Mouse (Mus musculus): ENCODE results near the gene F3.

- TF ChIP-seq CTCF (IDR thresholded peaks at IDR 0.05; ENCODE audit: extremely low read depth, insufficient read length, insufficient replicate concordance, low read depth, low read length) (no peak), POLR2A (IDR thresholded peaks at IDR 0.05; ENCODE audit: low read depth, low read length) (no peak)
These were observed 2.3 kb downstream of the F3 start for GRCm38 (mm10) chr3:121725651-121726050.

Measured in small intestine, adult 2 months (tissue).